ENCODE assay signal across 25 mouse cellular contexts in genomic region chr5:147532031-147532430, GRCm38 (mm10).
"Had no signal": no experiment of that assay in that cellular context is flagged by ENCODE, and none has a peak within 500 bp of the region (broad histone marks: within the 10 kb centered on the region; RNA-seq: fewer than 3 reads in every experiment).

No protein-coding gene starts in this region.

- H3K4me2 ChIP-seq: heart, embryonic 12.5 days; hindbrain, embryonic 12.5 days; hindbrain, embryonic 14.5 days; intestine, embryonic 15.5 days; limb, embryonic 13.5 days; limb, embryonic 15.5 days; liver, embryonic 12.5 days had no signal

- H3K9ac ChIP-seq: heart, embryonic 12.5 days; hindbrain, embryonic 12.5 days; hindbrain, embryonic 14.5 days; intestine, embryonic 15.5 days; limb, embryonic 13.5 days; limb, embryonic 15.5 days; liver, embryonic 12.5 days; liver, embryonic 14.5 days had no signal

- H3K27me3 ChIP-seq: heart, embryonic 12.5 days; hindbrain, embryonic 12.5 days; intestine, embryonic 15.5 days; limb, embryonic 13.5 days; limb, embryonic 15.5 days; liver, embryonic 12.5 days had no signal

- H3K4me1 ChIP-seq: heart, embryonic 10.5 days; heart, embryonic 12.5 days; hindbrain, embryonic 10.5 days; hindbrain, embryonic 12.5 days; intestine, embryonic 15.5 days; limb, embryonic 13.5 days; limb, embryonic 15.5 days; liver, embryonic 12.5 days had no signal

- ATAC-seq: hindbrain, embryonic 16.5 days; inflammation-experienced regulatory T-cells, adult 6 months; intestine, embryonic 15.5 days; intestine, postnatal 0 days; liver, embryonic 12.5 days had no signal

- DNase-seq: gastrocnemius, postnatal 14 days; gastrocnemius, postnatal 36 days; heart, adult 2 months; heart, postnatal 10 days; heart, postnatal 4 days; kidney, adult 18-20 months; kidney, adult 8-10 months; kidney, postnatal 10 days; kidney, postnatal 25 days; kidney, postnatal 4 days; left cerebral cortex, postnatal 4 days had no signal

- H3K27ac ChIP-seq: heart, adult 2 months; heart, embryonic 10.5 days; hindbrain, embryonic 10.5 days; hindbrain, embryonic 12.5 days; hindbrain, embryonic 14.5 days; intestine, embryonic 15.5 days; layer of hippocampus, adult 2 months; limb, embryonic 13.5 days; limb, embryonic 15.5 days; liver, embryonic 12.5 days; liver, embryonic 14.5 days had no signal

- H3K9me3 ChIP-seq: heart, embryonic 10.5 days; heart, embryonic 12.5 days; hindbrain, embryonic 10.5 days; hindbrain, embryonic 12.5 days; intestine, embryonic 15.5 days; limb, embryonic 13.5 days; limb, embryonic 15.5 days; liver, embryonic 12.5 days had no signal

- H3K4me3 ChIP-seq: heart, adult 2 months; heart, embryonic 10.5 days; heart, embryonic 12.5 days; hindbrain, embryonic 10.5 days; hindbrain, embryonic 12.5 days; intestine, embryonic 15.5 days; layer of hippocampus, adult 2 months; limb, embryonic 13.5 days; limb, embryonic 15.5 days; liver, embryonic 12.5 days had no signal
